Mouse (Mus musculus) layer of hippocampus, postnatal 36 days (tissue): ENCODE data around the gene Ankrd31. TPM values are rescaled to one million over a fixed set of nuclear protein-coding genes. Genes with fewer than 3 reads are reported as not detected.
"Not testable (repeated sequence)": the region's sequence is repeated elsewhere in the genome, so short reads cannot be mapped to it uniquely, and the experiment has no call there.

Source experiments
- DNase-seq, 2 experiments: peaks; one replicate each; pipeline ENCODE4 v3.0.0; 2022
- total RNA-seq, 2 experiments: library from RNA; stranded (reverse); gene quantifications; 2 replicates each; pipeline ENCODE4 v1.2.3; 2021

Gene Ankrd31
- total RNA-seq, 2 experiments from 2014 or later, result 0.66 to 0.97 TPM

DNA sequence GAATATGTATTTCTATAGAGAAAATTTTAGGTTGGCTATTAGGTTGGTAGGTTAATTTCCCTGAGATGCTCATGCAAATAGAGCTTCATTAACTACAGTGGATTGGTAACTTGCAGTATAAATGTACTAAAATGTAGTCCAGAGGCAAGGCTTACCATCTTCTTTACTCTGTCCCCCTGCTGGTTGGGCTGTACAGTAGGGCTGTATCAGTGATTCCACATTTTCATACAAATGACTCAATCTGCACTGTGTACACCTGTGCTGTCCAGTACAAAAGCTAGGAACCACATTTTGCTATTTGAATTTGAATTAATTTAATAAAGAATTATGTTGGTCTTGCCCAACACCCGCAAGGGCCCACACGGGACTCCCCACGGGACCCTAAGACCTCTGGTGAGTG, 111.1 kb downstream of the Ankrd31 start:
- no peak for DNase-seq

- DNase-seq, result no peak
Measured at GRCm38 (mm10) chr13:96870742-96871141, 122.7 kb downstream of the Ankrd31 start.

DNA sequence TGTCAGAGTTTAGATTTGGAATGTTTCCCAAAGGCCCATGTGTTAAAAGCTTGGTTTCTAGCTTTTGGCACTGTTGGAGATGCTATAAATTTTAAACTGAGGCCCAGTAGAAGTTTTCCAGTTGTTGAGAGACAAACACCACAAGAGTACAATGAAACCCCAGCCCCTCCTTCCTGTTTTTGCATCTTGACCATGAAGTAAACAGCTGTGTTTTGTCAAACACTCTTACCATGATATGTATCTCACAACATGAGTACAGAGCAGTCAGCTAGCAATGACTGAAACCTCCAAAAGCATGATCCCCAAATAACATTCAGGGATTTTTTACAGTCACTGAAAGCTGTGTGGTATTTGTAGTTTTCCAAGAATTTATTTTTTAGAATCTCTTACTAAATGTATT, 126.0 kb downstream of the Ankrd31 start:
- DNase-seq, result no peak

- peak; percentile 4 to 31 for DNase-seq
Measured at GRCm38 (mm10) chr13:96878220-96879057, 130.4 kb downstream of the Ankrd31 start.

DNA sequence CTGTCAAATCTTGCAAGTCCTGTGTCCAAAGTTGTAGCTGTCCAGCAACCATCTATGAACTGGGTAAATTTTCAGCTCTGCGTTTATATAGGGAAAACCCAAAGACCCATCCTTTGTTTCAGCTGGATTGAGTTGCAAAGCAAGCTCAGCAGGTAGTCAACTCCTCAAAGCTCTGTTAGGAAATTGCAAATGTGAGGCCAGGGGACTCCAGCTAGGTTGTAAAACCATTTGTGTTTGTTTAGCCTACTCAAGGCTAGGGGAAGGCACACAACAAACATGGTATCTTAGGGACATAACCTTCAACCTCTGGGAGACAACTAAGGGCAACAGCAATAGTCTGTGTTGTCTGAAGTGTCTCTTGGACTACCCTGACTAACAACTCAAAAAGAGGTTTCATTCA, 136.5 kb downstream of the Ankrd31 start:
- DNase-seq, result no peak

- DNase-seq, result no peak
Measured at GRCm38 (mm10) chr13:96889985-96890384, 141.9 kb downstream of the Ankrd31 start.

GRCm38 (mm10) chr13:96895144-96895543, 147.1 kb downstream of the Ankrd31 start:
- no peak for DNase-seq

GRCm38 (mm10) chr13:96906717-96907116, 158.6 kb downstream of the Ankrd31 start:
- no peak for DNase-seq

DNA sequence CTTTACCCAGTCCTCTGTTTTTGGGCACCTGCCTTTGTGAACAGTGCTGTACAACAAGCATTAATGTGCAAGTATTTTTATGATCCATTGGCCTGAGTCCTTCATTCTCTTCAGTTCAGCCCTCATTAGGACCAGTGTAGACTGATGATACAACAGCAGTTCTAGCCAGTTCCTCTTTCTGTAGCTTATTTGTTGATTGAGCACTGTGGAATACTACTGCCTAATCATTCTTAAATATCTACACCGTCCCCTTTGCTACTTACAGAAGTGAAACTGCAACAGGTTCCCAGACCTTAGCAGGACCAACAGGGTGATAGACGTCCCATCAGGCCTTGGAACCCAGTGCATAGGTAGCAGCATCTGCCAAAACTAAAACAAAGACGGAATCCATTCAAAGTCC, 163.1 kb downstream of the Ankrd31 start:
- no peak for DNase-seq

GRCm38 (mm10) chr13:96923134-96923533, 175.1 kb downstream of the Ankrd31 start:
- DNase-seq, result not testable (repeated sequence)

- no peak for DNase-seq
Measured at GRCm38 (mm10) chr13:96923999-96924961, 176.2 kb downstream of the Ankrd31 start, which contains the start of gene Gcnt4. Gene Gcnt4, plus strand, starts transcription at chr13:96924689.

GRCm38 (mm10) chr13:96924985-96925745, 177.1 kb downstream of the Ankrd31 start:
- no peak for DNase-seq

DNA sequence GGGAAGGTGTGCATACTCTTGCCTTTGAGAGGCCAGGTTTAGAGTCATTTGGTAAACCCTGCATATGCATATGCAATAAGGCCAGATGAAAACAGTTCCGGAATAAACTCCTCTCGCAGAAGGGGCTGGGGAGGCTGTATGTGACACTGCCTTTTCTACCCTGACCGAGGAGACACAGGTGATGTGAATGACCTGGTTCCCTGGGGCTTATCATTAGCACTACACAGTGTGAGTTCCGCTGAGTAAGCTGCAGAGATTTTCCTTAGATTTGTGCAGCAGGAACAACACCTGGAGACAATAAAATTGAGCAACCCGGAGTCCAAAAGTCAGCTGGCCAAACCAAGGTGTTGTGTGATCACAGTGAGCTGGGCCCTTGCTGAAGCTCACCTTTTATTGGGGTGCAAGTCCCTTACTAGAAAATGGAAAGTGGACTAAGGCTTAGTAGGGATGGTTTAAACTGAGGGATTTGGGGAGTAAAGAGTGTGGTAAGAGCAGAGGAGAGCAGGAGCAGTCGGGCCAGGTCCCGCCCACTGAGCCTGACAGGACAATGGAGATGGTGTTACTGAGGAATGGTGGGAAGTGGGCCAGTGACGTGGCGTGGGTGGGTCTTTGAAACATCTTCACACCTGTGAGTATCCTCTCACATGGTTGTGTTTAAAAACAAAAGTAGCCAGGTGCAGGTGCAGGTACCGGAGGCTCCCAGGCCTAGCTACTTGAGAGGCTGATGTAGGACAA, 178.1 kb downstream of the Ankrd31 start:
- no peak for DNase-seq

DNA sequence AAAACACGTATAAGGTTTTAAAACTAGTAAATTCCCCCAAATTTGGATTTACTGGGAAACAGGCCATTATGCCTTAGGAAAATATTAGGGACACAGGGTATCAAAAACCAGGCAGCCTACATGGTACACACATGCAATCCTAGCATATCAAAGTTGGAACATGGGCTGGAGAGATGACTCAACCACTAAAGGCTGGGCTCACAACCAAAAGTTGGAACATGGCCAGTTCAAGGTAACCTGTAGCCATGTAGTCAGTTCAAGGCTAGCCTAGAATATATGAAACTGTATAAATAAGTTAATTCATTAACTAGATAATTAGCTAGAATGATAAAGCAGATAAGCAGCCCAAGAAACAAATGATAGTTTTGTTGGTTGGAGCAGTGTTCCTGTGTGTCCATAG, 179.7 kb downstream of the Ankrd31 start:
- no peak for DNase-seq

- DNase-seq, result no peak
Measured at GRCm38 (mm10) chr13:96928432-96929039, 180.5 kb downstream of the Ankrd31 start.

- DNase-seq, result no peak
Measured at GRCm38 (mm10) chr13:96932745-96933144, 184.7 kb downstream of the Ankrd31 start.

DNA sequence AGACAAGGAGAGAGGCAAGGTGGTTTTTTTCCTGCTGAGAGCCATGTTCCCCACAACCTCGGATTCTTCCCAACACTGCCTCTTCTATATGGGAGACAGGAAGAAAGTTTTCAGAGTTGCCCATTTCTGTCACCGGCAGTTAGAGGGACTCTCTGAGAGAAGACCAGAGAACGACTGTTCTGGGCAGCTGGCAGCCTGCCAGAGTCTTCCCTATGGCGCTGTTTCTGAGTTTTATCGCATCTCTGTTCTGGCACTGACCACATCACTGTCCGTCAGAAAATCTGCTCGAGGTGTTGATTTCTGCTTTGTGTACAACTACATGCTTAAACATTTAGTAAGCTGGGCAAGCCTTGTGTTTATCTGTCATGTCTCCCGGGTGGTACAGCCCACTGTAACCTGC, 185.3 kb downstream of the Ankrd31 start:
- DNase-seq, result no peak

DNA sequence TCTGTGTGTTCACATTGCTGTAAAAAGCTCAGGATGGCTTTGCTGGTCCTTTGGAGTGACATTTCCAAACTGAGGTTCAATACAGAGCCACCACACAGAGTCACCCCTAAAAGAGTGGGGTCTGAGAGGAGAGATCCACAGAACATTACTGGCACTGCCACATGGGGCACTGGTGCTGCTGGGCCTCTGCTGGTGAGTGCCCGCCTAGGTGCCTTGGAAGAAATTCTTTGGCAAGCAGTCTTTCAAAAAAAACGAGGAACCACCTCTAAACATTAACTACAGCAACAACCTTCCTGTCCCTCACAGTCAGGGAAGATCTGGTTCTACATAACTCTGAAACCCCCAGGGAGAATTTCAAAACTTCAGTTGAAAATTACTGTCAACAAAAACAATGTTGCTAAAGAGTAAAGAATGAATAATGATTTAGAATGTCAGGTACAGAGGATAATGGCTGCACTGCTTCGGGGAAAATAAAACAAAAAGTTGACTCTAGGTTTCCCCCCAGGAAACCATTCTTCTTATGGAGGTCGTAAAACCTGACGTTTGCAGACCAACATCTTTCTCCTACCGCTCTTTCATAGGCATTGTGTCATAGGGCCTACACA, 188.2 kb downstream of the Ankrd31 start:
- DNase-seq, result no peak

DNA sequence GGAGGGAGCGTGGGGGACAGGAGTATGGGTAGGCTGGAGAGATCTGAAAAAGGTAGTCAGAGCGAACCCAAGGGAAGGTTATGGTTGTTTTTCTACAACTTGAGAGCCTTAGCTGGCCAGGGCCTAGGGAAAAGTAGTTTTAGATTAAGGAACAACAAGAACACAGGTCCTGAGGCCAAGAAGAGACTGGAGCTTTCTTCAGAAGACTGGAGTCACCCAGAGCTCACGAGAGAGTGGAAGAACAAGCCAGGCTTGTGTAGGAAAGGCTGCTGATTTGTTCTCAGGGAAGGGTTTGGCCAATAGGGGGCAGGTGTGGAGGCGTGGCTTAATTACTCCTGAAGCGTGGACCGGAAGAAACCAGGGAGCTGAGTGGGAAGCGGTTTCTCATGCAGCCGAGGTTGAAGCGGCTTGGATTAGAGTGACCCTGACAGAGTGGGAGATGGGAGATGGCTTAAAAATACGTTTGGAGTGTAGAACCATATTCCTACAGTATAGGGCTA, 189.0 kb downstream of the Ankrd31 start:
- DNase-seq, result no peak

DNA sequence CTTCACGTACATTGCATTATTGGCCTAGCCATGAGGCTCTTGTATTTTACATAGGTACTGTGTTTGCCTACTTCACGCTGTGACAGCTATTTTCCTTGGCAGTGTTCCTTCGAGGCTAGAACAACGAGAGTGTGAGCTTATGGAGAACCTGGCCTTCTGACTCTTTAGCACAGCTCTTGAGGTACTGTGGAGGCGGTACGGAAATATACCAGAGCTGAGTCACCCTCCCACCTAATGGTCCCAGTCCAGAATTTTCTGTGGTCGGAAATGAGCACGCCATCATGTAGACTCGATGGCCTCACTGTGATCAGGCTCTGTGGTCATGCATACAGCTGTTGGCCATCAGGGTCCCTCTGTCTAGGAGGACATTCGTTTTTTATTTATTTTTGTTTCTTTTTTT, 191.6 kb downstream of the Ankrd31 start:
- DNase-seq, result no peak

DNA sequence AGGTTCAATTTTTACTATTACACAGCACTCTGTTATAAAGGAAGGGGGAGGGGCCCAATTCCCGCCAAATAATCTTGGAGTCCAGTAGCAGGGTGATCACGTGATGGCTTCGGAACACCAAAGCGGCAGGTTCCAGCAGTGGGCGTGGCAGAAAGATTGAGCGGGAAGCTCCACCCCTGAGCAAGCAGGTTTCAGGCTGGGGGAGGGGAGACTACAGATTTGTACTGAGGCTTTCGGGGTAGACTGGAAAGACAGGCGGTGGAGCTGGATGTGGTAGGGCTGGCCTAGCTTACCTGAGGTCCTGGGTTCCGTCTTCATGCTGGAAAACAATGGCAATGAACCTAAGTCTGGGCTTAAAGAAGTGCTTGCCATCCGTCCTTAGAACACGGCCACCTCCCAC, 193.4 kb downstream of the Ankrd31 start:
- DNase-seq, result not testable (repeated sequence)
